Mouse (Mus musculus): ENCODE measurements around the gene Nek6.

- TF ChIP-seq POLR2A (IDR thresholded peaks at IDR 0.05; ENCODE audit: extremely low read depth, insufficient read depth, low read length), result no peak
- no peak for TF ChIP-seq CTCF (IDR thresholded peaks at IDR 0.05; ENCODE audit: extremely low read depth, insufficient read depth, low read length)
These were observed 119.1 kb downstream of the Nek6 start for GRCm38 (mm10) chr2:38630574-38630973.

All from cortical plate, adult 2 months (tissue).